Mouse (Mus musculus): ENCODE results near the gene Dtx1.

DNA sequence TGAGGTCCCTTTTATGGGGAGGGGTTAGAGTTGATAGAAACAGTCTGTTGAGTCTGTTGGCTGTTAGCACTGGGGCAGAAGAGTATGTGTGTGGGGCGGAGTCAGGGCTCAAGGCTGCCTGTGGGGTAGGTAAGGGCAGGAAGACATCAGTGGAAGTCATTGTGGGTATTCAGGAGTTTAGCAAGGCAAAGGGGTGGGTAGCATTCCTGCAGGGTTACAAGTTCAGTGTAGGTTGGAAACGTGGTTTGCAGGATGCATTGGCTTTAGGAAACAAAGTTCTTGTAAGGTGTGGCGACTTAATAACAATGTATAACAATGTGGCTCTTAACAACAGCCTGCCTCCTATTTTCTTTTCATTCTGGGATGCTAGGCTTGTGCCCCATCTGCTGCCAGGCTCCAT is 39.5 kb upstream of the Dtx1 start:
- TF ChIP-seq MAFK (IDR thresholded peaks at IDR 0.05; ENCODE audit: insufficient read depth, low read depth, low read length) (no peak), HCFC1 (IDR thresholded peaks at IDR 0.05; ENCODE audit: borderline replicate concordance, insufficient read depth, low read length) (no peak), ZC3H11A (IDR thresholded peaks at IDR 0.05; ENCODE audit: borderline replicate concordance, low read depth, low read length) (no peak), CHD2 (IDR thresholded peaks at IDR 0.05; ENCODE audit: low read depth, low read length) (no peak)
